Mouse (Mus musculus) embryonic facial prominence, embryonic 12.5 days (tissue): ENCODE results near the gene Zwilch. TPM values are rescaled to one million over a fixed set of nuclear protein-coding genes. Genes with fewer than 3 reads are reported as not detected.

Source experiments
- ATAC-seq: fragments of 200-750 bp; cut with Nextera tagmentation; 2 replicates; pipeline ENCODE4 v1.8.0; 2017; ENCODE audit not compliant: insufficient number of reproducible peaks, insufficient read depth, low FRiP score, low TSS enrichment
- H3K27ac ChIP-seq: fragments of 300-500 bp; sonication (generic); 2 replicates; pipeline ENCODE4 v1.5.1; 2016; ENCODE audit warnings: mild to moderate bottlenecking
- H3K27me3 ChIP-seq: fragments of 300-500 bp; sonication (generic); 2 replicates; pipeline ENCODE4 v1.6.1; 2016; ENCODE audit warnings: mild to moderate bottlenecking, moderate library complexity
- H3K36me3 ChIP-seq: fragments of 300-500 bp; sonication (generic); 2 replicates; pipeline ENCODE4 v1.6.1; 2016; ENCODE audit warnings: mild to moderate bottlenecking
- H3K4me1 ChIP-seq: fragments of 300-500 bp; sonication (generic); 2 replicates; pipeline ENCODE4 v1.6.1; 2016
- H3K4me2 ChIP-seq: fragments of 300-500 bp; sonication (generic); replicated peaks from 2 replicates; pipeline ENCODE4 v1.6.1; 2016; ENCODE audit warnings: mild to moderate bottlenecking, moderate library complexity
- H3K4me3 ChIP-seq: fragments of 300-500 bp; sonication (generic); 2 replicates; pipeline ENCODE4 v1.5.1; 2016; ENCODE audit warnings: mild to moderate bottlenecking
- H3K9ac ChIP-seq: fragments of 300-500 bp; sonication (generic); 2 replicates; pipeline ENCODE4 v1.6.1; 2016; ENCODE audit warnings: mild to moderate bottlenecking, moderate library complexity
- H3K9me3 ChIP-seq: fragments of 300-500 bp; sonication (generic); 2 replicates; pipeline ENCODE4 v1.6.1; 2016; ENCODE audit warnings: mild to moderate bottlenecking, moderate library complexity
- WGBS: fragments of 180-500 bp; shearing (Covaris S2); methylation state at CpG from one replicate; pipeline ENCODE4 v1.1.7; 2016; 5-methylcytosine and 5-hydroxymethylcytosine counted together
- polyA plus RNA-seq: library from polyadenylated mRNA; unstranded; fragments of >200 nt; fragmentation: Nextera tagmentation; extraction: Ambion mirVana; gene quantifications from 2 replicates; pipeline ENCODE4 v1.2.1, GENCODE M21; 2016

Gene Zwilch
- polyA plus RNA-seq, result 24.4 and 27.8 TPM in 2 replicates

GRCm38 (mm10) chr9:64172816-64173665 is at the start of gene Zwilch, which contains the start of gene Rpl4:
TSS of gene Zwilch (minus strand) at chr9:64173104.
TSS of gene Rpl4 (plus strand) at chr9:64173375.
- Histone ChIP-seq H3K9ac (peak within 1 kb of the TSS; percentile 88), H3K4me3 (peak within 1 kb of the TSS; percentile 94), H3K27me3 (no peaks in the 10 kb centered on the region), H3K27ac (peak within 1 kb of the TSS; percentile 93), H3K36me3 (peaks cover 34% of the 10 kb centered on the region), H3K4me1 (peaks cover 14% of the 10 kb centered on the region), H3K4me2 (peak within 1 kb of the TSS; percentile 83), H3K9me3 (no peaks in the 10 kb centered on the region)
- under 1% methylated on average over 42 of the region's 42 CpGs for WGBS
- peak; percentile 77; the same call in 1 of the 2 replicates for ATAC-seq

- Histone ChIP-seq H3K27ac (no peak overlapping the region), H3K4me2 (no peak overlapping the region), H3K9ac (no peak overlapping the region), H3K9me3 (no peaks in the 10 kb centered on the region), H3K4me1 (peaks cover 15% of the 10 kb centered on the region; the same call in 1 of the 2 replicates), H3K27me3 (no peaks in the 10 kb centered on the region), H3K36me3 (no peaks in the 10 kb centered on the region), H3K4me3 (no peak overlapping the region)
- no peak for ATAC-seq
- WGBS, result 58% methylated on average over 2 of the region's 2 CpGs
These were observed 49.2 kb upstream of the Zwilch start for GRCm38 (mm10) chr9:64222098-64222497.

GRCm38 (mm10) chr9:64221480-64221879 is 48.6 kb upstream of the Zwilch start:
- H3K27ac ChIP-seq, result no peak overlapping the region
- H3K27me3 ChIP-seq, result no peaks in the 10 kb centered on the region
- H3K36me3 ChIP-seq, result no peaks in the 10 kb centered on the region
- H3K4me3 ChIP-seq, result no peak overlapping the region
- H3K4me2 ChIP-seq, result no peak overlapping the region
- peaks cover 15% of the 10 kb centered on the region; the same call in 1 of the 2 replicates for H3K4me1 ChIP-seq
- H3K9me3 ChIP-seq, result no peaks in the 10 kb centered on the region
- H3K9ac ChIP-seq, result no peak overlapping the region
- ATAC-seq, result no peak
- WGBS, result 78% methylated on average over 4 of the region's 4 CpGs

GRCm38 (mm10) chr9:64220603-64221002 is 47.7 kb upstream of the Zwilch start:
- no peak overlapping the region for H3K4me3 ChIP-seq

GRCm38 (mm10) chr9:64219772-64220420 is 47.0 kb upstream of the Zwilch start:
- WGBS, result 65% methylated on average over 10 of the region's 10 CpGs
- Histone ChIP-seq H3K27ac (peak overlapping the region; percentile 13; the same call in 1 of the 2 replicates), H3K9ac (no peak overlapping the region)

More at GRCm38 (mm10) chr9:64220603-64221002, 47.7 kb upstream of the Zwilch start:
- Histone ChIP-seq H3K4me2 (no peak overlapping the region), H3K9ac (no peak overlapping the region), H3K27ac (no peak overlapping the region), H3K36me3 (no peaks in the 10 kb centered on the region), H3K27me3 (no peaks in the 10 kb centered on the region), H3K4me1 (peaks cover 15% of the 10 kb centered on the region; the same call in 1 of the 2 replicates), H3K9me3 (no peaks in the 10 kb centered on the region)
- WGBS, result 71% methylated on average over 1 of the region's 1 CpGs
- ATAC-seq, result no peak

GRCm38 (mm10) chr9:64219305-64219704 is 46.4 kb upstream of the Zwilch start:
- 40% methylated on average over 1 of the region's 1 CpGs for WGBS
- H3K4me2 ChIP-seq, result no peak overlapping the region
- H3K36me3 ChIP-seq, result no peaks in the 10 kb centered on the region
- no peaks in the 10 kb centered on the region for H3K27me3 ChIP-seq
- H3K4me3 ChIP-seq, result no peak overlapping the region
- 0 out of 2 replicates have a peak overlapping the region, but pooled peaks have one; percentile 13 for H3K27ac ChIP-seq
- no peak overlapping the region for H3K9ac ChIP-seq
- no peaks in the 10 kb centered on the region for H3K9me3 ChIP-seq
- no peak for ATAC-seq
- peaks cover 15% of the 10 kb centered on the region; the same call in 1 of the 2 replicates for H3K4me1 ChIP-seq

More at GRCm38 (mm10) chr9:64219772-64220420, 47.0 kb upstream of the Zwilch start:
- Histone ChIP-seq H3K4me3 (no peak overlapping the region), H3K4me2 (no peak overlapping the region), H3K27me3 (no peaks in the 10 kb centered on the region), H3K36me3 (no peaks in the 10 kb centered on the region), H3K4me1 (peaks cover 15% of the 10 kb centered on the region; the same call in 1 of the 2 replicates), H3K9me3 (no peaks in the 10 kb centered on the region)
- ATAC-seq, result no peak

- no peak overlapping the region for H3K4me2 ChIP-seq
- no peak overlapping the region for H3K27ac ChIP-seq
- H3K36me3 ChIP-seq, result no peaks in the 10 kb centered on the region
- no peaks in the 10 kb centered on the region for H3K27me3 ChIP-seq
- H3K9ac ChIP-seq, result no peak overlapping the region
- ATAC-seq, result no peak
- H3K4me1 ChIP-seq, result peaks cover 15% of the 10 kb centered on the region; the same call in 1 of the 2 replicates
- no peaks in the 10 kb centered on the region for H3K9me3 ChIP-seq
- H3K4me3 ChIP-seq, result no peak overlapping the region
These were observed 45.0 kb upstream of the Zwilch start for GRCm38 (mm10) chr9:64217887-64218286.

GRCm38 (mm10) chr9:64216641-64217040 is 43.7 kb upstream of the Zwilch start:
- no peaks in the 10 kb centered on the region for H3K9me3 ChIP-seq
- peaks cover 11% of the 10 kb centered on the region; the same call in 1 of the 2 replicates for H3K4me1 ChIP-seq
- no peaks in the 10 kb centered on the region for H3K27me3 ChIP-seq
- 91% methylated on average over 2 of the region's 2 CpGs for WGBS
- 0 out of 2 replicates have a peak, but pooled peaks cover 5% of the 10 kb centered on the region for H3K36me3 ChIP-seq
- ATAC-seq, result no peak
- no peak overlapping the region for H3K9ac ChIP-seq
- no peak overlapping the region for H3K4me3 ChIP-seq
- H3K4me2 ChIP-seq, result no peak overlapping the region
- no peak overlapping the region for H3K27ac ChIP-seq

DNA sequence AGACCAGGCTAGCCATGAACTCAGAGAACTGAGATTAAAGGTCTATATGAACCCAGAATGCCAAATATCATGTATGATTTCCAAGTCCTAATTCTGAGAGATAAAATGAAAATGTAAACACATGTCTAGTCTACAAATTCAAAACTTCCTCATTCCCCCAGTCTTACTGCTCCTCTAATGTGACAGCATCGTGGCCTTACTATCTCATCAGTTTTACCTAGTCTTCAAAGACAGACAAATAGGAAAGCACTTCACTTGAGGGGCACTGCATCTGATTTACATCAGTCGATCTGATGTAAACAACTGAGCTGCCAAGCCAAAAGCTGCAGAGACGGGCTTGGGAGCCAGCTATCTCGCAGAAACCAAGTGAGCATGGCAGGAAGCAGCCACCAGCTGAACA is 43.2 kb upstream of the Zwilch start:
- Histone ChIP-seq H3K36me3 (0 out of 2 replicates have a peak, but pooled peaks cover 10% of the 10 kb centered on the region), H3K27me3 (no peaks in the 10 kb centered on the region), H3K4me2 (no peak overlapping the region), H3K4me3 (no peak overlapping the region), H3K9me3 (no peaks in the 10 kb centered on the region), H3K27ac (no peak overlapping the region), H3K4me1 (peaks cover 11% of the 10 kb centered on the region; the same call in 1 of the 2 replicates), H3K9ac (no peak overlapping the region)
- 67% methylated on average over 4 of the region's 4 CpGs for WGBS
- no peak for ATAC-seq

GRCm38 (mm10) chr9:64214452-64214851 is 41.5 kb upstream of the Zwilch start:
- Histone ChIP-seq H3K9me3 (no peaks in the 10 kb centered on the region), H3K27me3 (no peaks in the 10 kb centered on the region), H3K9ac (no peak overlapping the region), H3K4me3 (no peak overlapping the region), H3K4me1 (0 out of 2 replicates have a peak, but pooled peaks cover 3% of the 10 kb centered on the region), H3K36me3 (peaks cover 22% of the 10 kb centered on the region), H3K27ac (no peak overlapping the region), H3K4me2 (no peak overlapping the region)
- ATAC-seq, result no peak
- WGBS, result 88% methylated on average over 17 of the region's 17 CpGs

DNA sequence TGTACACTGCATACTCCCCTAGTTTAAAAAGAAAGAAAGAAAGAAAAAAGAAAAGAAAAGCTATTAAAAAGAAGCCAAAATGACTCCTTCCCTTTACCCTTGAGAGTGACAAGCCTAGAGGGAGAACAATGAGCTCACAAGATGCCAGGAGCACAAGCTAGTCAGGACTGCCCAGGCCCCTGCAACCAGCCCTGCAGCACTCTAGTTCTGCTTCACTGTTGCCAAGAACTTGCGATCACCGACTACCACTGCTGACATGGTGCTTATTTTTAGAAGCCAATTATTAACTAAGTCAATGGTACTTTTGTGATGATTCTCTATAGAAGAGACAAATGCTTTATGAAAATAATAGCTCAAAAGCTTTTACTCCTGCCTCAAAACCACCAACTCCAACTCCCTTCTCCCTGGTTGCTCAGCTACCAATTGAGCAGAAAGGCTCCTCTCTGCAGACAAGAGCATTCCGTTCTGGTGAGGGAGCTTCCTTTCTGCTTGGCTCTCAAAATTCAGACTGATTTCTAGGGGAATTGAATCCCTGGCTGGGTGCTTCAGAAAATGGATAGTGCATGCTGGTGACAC is 34.7 kb upstream of the Zwilch start:
- WGBS, result 83% methylated on average over 3 of the region's 3 CpGs
- H3K36me3 ChIP-seq, result peaks cover 48% of the 10 kb centered on the region
- H3K27me3 ChIP-seq, result no peaks in the 10 kb centered on the region
- H3K9ac ChIP-seq, result no peak overlapping the region
- no peak overlapping the region for H3K4me2 ChIP-seq
- no peaks in the 10 kb centered on the region for H3K4me1 ChIP-seq
- no peak overlapping the region for H3K4me3 ChIP-seq
- no peak overlapping the region for H3K27ac ChIP-seq
- ATAC-seq, result no peak
- H3K9me3 ChIP-seq, result no peaks in the 10 kb centered on the region
